Mouse (Mus musculus) heart, embryonic 14.5 days (tissue): Measurements from ENCODE around the gene Tubgcp2. TPM values are rescaled to one million over a fixed set of nuclear protein-coding genes. Genes with fewer than 3 reads are reported as not detected.

Experiments used
- ATAC-seq: fragments of 200-750 bp; cut with Nextera tagmentation; 2 replicates; pipeline ENCODE4 v1.8.0; 2017; ENCODE audit warnings: low read depth, moderate TSS enrichment; ENCODE audit not compliant: insufficient number of reproducible peaks, insufficient read depth, low FRiP score
- H3K27ac ChIP-seq, 2 experiments: fragments of 200-500 bp in 1 of 2; fragments of 300-500 bp in 1 of 2; sonication (generic) in 1 of 2; replicated peaks in 1 of 2; 2 replicates each; pipeline ENCODE4 v1.5.1; 2012 to 2014; ENCODE audit warnings: low read depth in 2 of 2, low read length in 2 of 2, control low read depth in 1 of 2, mild to moderate bottlenecking in 1 of 2, mixed read lengths in 1 of 2; ENCODE audit not compliant: control insufficient read depth in 1 of 2, insufficient read depth in 1 of 2
- H3K27me3 ChIP-seq: fragments of 300-500 bp; sonication (generic); 2 replicates; pipeline ENCODE4 v1.6.1; 2014; ENCODE audit warnings: mild to moderate bottlenecking, low read length, control low read depth; ENCODE audit not compliant: control insufficient read depth, insufficient read depth
- H3K36me3 ChIP-seq: fragments of 300-500 bp; sonication (generic); 2 replicates; pipeline ENCODE4 v1.6.1; 2014; ENCODE audit warnings: mild to moderate bottlenecking, control low read depth, low read length, mixed read lengths; ENCODE audit not compliant: control insufficient read depth, insufficient read depth
- H3K4me1 ChIP-seq, 2 experiments: fragments of 200-500 bp in 1 of 2; fragments of 300-500 bp in 1 of 2; sonication (generic) in 1 of 2; 2 replicates each; pipeline ENCODE4 v1.6.1; 2012 to 2014; ENCODE audit warnings: low read length in 2 of 2, control low read depth in 1 of 2, mixed read lengths in 1 of 2; ENCODE audit not compliant: control insufficient read depth in 2 of 2, insufficient read depth in 2 of 2
- H3K4me2 ChIP-seq: fragments of 300-500 bp; sonication (generic); 2 replicates; pipeline ENCODE4 v1.6.1; 2014; ENCODE audit warnings: mild to moderate bottlenecking, low read length
- H3K4me3 ChIP-seq, 2 experiments: fragments of 200-500 bp in 1 of 2; fragments of 300-500 bp in 1 of 2; sonication (generic) in 1 of 2; 2 replicates each; pipeline ENCODE4 v1.5.1; 2012 to 2014; ENCODE audit warnings: low read length in 2 of 2, mild to moderate bottlenecking in 2 of 2, control low read depth in 1 of 2, low read depth in 1 of 2, moderate library complexity in 1 of 2; ENCODE audit not compliant: control insufficient read depth in 1 of 2, insufficient read depth in 1 of 2
- H3K9ac ChIP-seq: fragments of 300-500 bp; sonication (generic); 2 replicates; pipeline ENCODE4 v1.6.1; 2014; ENCODE audit warnings: mild to moderate bottlenecking, low read length
- H3K9me3 ChIP-seq: fragments of 300-500 bp; sonication (generic); 2 replicates; pipeline ENCODE4 v1.6.1; 2016; ENCODE audit warnings: low read length, control low read depth; ENCODE audit not compliant: control insufficient read depth
- WGBS: fragments of 180-500 bp; shearing (Covaris S2); extraction: QIAGEN DNeasy Blood & Tissue Kit; methylation state at CpG from one replicate; pipeline ENCODE4 v1.1.7; 2014; 5-methylcytosine and 5-hydroxymethylcytosine counted together
- polyA plus RNA-seq: library from polyadenylated mRNA; unstranded; fragments of >200 nt; fragmentation: Nextera tagmentation; extraction: Ambion mirVana; gene quantifications from 2 replicates; pipeline ENCODE4 v1.2.1, GENCODE M21; 2014

Gene Tubgcp2
- polyA plus RNA-seq, 1 experiment from 2014 or later: 34.2 TPM

- peaks cover 0 to 3% of the 10 kb centered on the region in 2 experiments; a peak in 2 of 4 replicates for H3K4me1 ChIP-seq
- 81% methylated on average over 10 of the region's 10 CpGs for WGBS
Measured at GRCm38 (mm10) chr7:139970216-139970919, 66.1 kb downstream of the Tubgcp2 start.

GRCm38 (mm10) chr7:139969348-139970130 lies 66.9 kb downstream of the Tubgcp2 start:
- WGBS: 46% methylated on average over 9 of the region's 10 CpGs
- Histone ChIP-seq H3K9me3 (no peaks in the 10 kb centered on the region), H3K27ac (no peak overlapping the region), H3K36me3 (no peaks in the 10 kb centered on the region), H3K4me1 (peaks cover 0 to 3% of the 10 kb centered on the region in 2 experiments; a peak in 2 of 4 replicates), H3K4me3 (no peak overlapping the region), H3K9ac (no peak overlapping the region), H3K27me3 (peaks cover 18% of the 10 kb centered on the region; the same call in 1 of the 2 replicates), H3K4me2 (no peak overlapping the region)
- ATAC-seq: no peak

More at GRCm38 (mm10) chr7:139970216-139970919, 66.1 kb downstream of the Tubgcp2 start:
- Histone ChIP-seq H3K9ac (no peak overlapping the region), H3K4me2 (no peak overlapping the region), H3K36me3 (no peaks in the 10 kb centered on the region), H3K4me3 (no peak overlapping the region), H3K27ac (no peak overlapping the region), H3K9me3 (0 out of 2 replicates have a peak, but pooled peaks cover under 1% of the 10 kb centered on the region), H3K27me3 (peaks cover 14% of the 10 kb centered on the region; the same call in 1 of the 2 replicates)
- ATAC-seq: no peak

GRCm38 (mm10) chr7:139968428-139968827 lies 68.0 kb downstream of the Tubgcp2 start:
- Histone ChIP-seq H3K4me2 (no peak overlapping the region), H3K27me3 (peaks cover 18% of the 10 kb centered on the region; the same call in 1 of the 2 replicates), H3K9me3 (no peaks in the 10 kb centered on the region), H3K9ac (no peak overlapping the region), H3K27ac (no peak overlapping the region), H3K4me3 (no peak overlapping the region), H3K36me3 (no peaks in the 10 kb centered on the region), H3K4me1 (no peaks in the 10 kb centered on the region)
- WGBS: 52% methylated on average over 5 of the region's 5 CpGs
- no peak for ATAC-seq

- Histone ChIP-seq H3K9ac (no peak overlapping the region), H3K36me3 (no peaks in the 10 kb centered on the region), H3K4me3 (no peak overlapping the region), H3K27me3 (peaks cover 18% of the 10 kb centered on the region; the same call in 1 of the 2 replicates), H3K9me3 (no peaks in the 10 kb centered on the region), H3K4me1 (no peaks in the 10 kb centered on the region), H3K4me2 (no peak overlapping the region), H3K27ac (no peak overlapping the region)
- 21% methylated on average over 4 of the region's 4 CpGs for WGBS
- ATAC-seq: no peak
Measured at GRCm38 (mm10) chr7:139967175-139967574, 69.3 kb downstream of the Tubgcp2 start.

GRCm38 (mm10) chr7:139963814-139964213 lies 72.7 kb downstream of the Tubgcp2 start:
- no peaks in the 10 kb centered on the region for H3K36me3 ChIP-seq
- no peak overlapping the region for H3K4me2 ChIP-seq
- no peak overlapping the region for H3K9ac ChIP-seq
- no peak overlapping the region for H3K27ac ChIP-seq
- no peaks in the 10 kb centered on the region for H3K4me1 ChIP-seq
- no peak for ATAC-seq
- H3K4me3 ChIP-seq: no peak overlapping the region
- no peaks in the 10 kb centered on the region for H3K9me3 ChIP-seq
- WGBS: 51% methylated on average over 4 of the region's 4 CpGs
- 0 out of 2 replicates have a peak, but pooled peaks cover 18% of the 10 kb centered on the region for H3K27me3 ChIP-seq

- ATAC-seq: no peak
- 81% methylated on average over 10 of the region's 10 CpGs for WGBS
- Histone ChIP-seq H3K27ac (no peak overlapping the region), H3K4me2 (no peak overlapping the region), H3K36me3 (no peaks in the 10 kb centered on the region), H3K4me3 (no peak overlapping the region), H3K9me3 (no peaks in the 10 kb centered on the region), H3K9ac (no peak overlapping the region), H3K4me1 (peaks cover 6 to 9% of the 10 kb centered on the region in 2 experiments), H3K27me3 (peaks cover 10% of the 10 kb centered on the region; the same call in 1 of the 2 replicates)
Measured at GRCm38 (mm10) chr7:139961141-139961540, 75.3 kb downstream of the Tubgcp2 start.

- Histone ChIP-seq H3K27ac (no peak overlapping the region), H3K4me1 (peaks cover 6 to 9% of the 10 kb centered on the region in 2 experiments), H3K9ac (peak overlapping the region; percentile 40; the same call in 1 of the 2 replicates), H3K9me3 (no peaks in the 10 kb centered on the region), H3K27me3 (peaks cover 5% of the 10 kb centered on the region), H3K4me2 (no peak overlapping the region), H3K36me3 (no peaks in the 10 kb centered on the region), H3K4me3 (no peak overlapping the region)
- no peak for ATAC-seq
- WGBS: 10% methylated on average over 11 of the region's 11 CpGs
Measured at GRCm38 (mm10) chr7:139957958-139958357, 78.5 kb downstream of the Tubgcp2 start.
